Mouse (Mus musculus) liver, embryonic 15.5 days (tissue): ENCODE measurements around the gene Dennd1a. TPM values are rescaled to one million over a fixed set of nuclear protein-coding genes. Genes with fewer than 3 reads are reported as not detected.

Experiments used
- ATAC-seq: fragments of 200-750 bp; cut with Nextera tagmentation; 2 replicates; pipeline ENCODE4 v1.8.0; 2017; ENCODE audit warnings: moderate number of reproducible peaks, mild to moderate bottlenecking, moderate library complexity; ENCODE audit not compliant: insufficient read depth
- H3K27ac ChIP-seq: fragments of 300-500 bp; sonication (generic); replicated peaks from 2 replicates; pipeline ENCODE4 v1.5.1; 2015; ENCODE audit warnings: mild to moderate bottlenecking, inconsistent platforms
- H3K27me3 ChIP-seq: fragments of 300-500 bp; sonication (generic); 2 replicates; pipeline ENCODE4 v1.6.1; 2015; ENCODE audit warnings: mild to moderate bottlenecking, inconsistent platforms
- H3K36me3 ChIP-seq: fragments of 300-500 bp; sonication (generic); replicated peaks from 2 replicates; pipeline ENCODE4 v1.6.1; 2015; ENCODE audit warnings: moderate library complexity, mild to moderate bottlenecking, inconsistent platforms
- H3K4me1 ChIP-seq: fragments of 300-500 bp; sonication (generic); replicated peaks from 2 replicates; pipeline ENCODE4 v1.6.1; 2015; ENCODE audit warnings: inconsistent platforms
- H3K4me2 ChIP-seq: fragments of 300-500 bp; sonication (generic); 2 replicates; pipeline ENCODE4 v1.6.1; 2015; ENCODE audit warnings: moderate library complexity, mild to moderate bottlenecking, inconsistent platforms
- H3K4me3 ChIP-seq: fragments of 300-500 bp; sonication (generic); replicated peaks from 2 replicates; pipeline ENCODE4 v1.5.1; 2015; ENCODE audit warnings: mild to moderate bottlenecking, inconsistent platforms
- H3K9ac ChIP-seq: fragments of 300-500 bp; sonication (generic); 2 replicates; pipeline ENCODE4 v1.6.1; 2015; ENCODE audit warnings: moderate library complexity, mild to moderate bottlenecking, inconsistent platforms
- H3K9me3 ChIP-seq: fragments of 300-500 bp; sonication (generic); replicated peaks from 2 replicates; pipeline ENCODE4 v1.6.1; 2016; ENCODE audit warnings: inconsistent platforms
- WGBS: fragments of 180-500 bp; shearing (Covaris S2); methylation state at CpG from one replicate; pipeline ENCODE4 v1.1.7; 2015; ENCODE audit warnings: mixed read lengths; ENCODE audit not compliant: insufficient replicate concordance; 5-methylcytosine and 5-hydroxymethylcytosine counted together
- polyA plus RNA-seq: library from polyadenylated mRNA; unstranded; fragments of >200 nt; fragmentation: Nextera tagmentation; extraction: Ambion mirVana; gene quantifications from 2 replicates; pipeline ENCODE4 v1.2.1, GENCODE M21; 2015

The Dennd1a gene
- polyA plus RNA-seq, 1 experiment from 2014 or later: 9.9 TPM

- WGBS: 70% methylated on average over 5 of the region's 5 CpGs
- Histone ChIP-seq H3K27me3 (no peaks in the 10 kb centered on the region), H3K9me3 (no peaks in the 10 kb centered on the region), H3K36me3 (no peaks in the 10 kb centered on the region; the same call in 1 of the 2 replicates), H3K27ac (no peak overlapping the region), H3K4me3 (no peak overlapping the region), H3K9ac (no peak overlapping the region), H3K4me2 (no peak overlapping the region), H3K4me1 (no peaks in the 10 kb centered on the region)
- ATAC-seq: no peak
Measured at GRCm38 (mm10) chr2:37931018-37931930, 355.9 kb downstream of the Dennd1a start.

GRCm38 (mm10) chr2:37926133-37926503 lies 361.1 kb downstream of the Dennd1a start:
- no peak overlapping the region for H3K27ac ChIP-seq
- 67% methylated on average over 5 of the region's 5 CpGs for WGBS
- H3K4me1 ChIP-seq: no peaks in the 10 kb centered on the region
- H3K36me3 ChIP-seq: no peaks in the 10 kb centered on the region
- H3K9ac ChIP-seq: no peak overlapping the region
- H3K9me3 ChIP-seq: no peaks in the 10 kb centered on the region
- no peak for ATAC-seq
- no peak overlapping the region for H3K4me2 ChIP-seq
- no peak overlapping the region for H3K4me3 ChIP-seq
- no peaks in the 10 kb centered on the region for H3K27me3 ChIP-seq

GRCm38 (mm10) chr2:37925413-37926132 lies 361.6 kb downstream of the Dennd1a start:
- Histone ChIP-seq H3K9ac (no peak overlapping the region), H3K27ac (no peak overlapping the region), H3K4me1 (no peaks in the 10 kb centered on the region), H3K9me3 (no peaks in the 10 kb centered on the region), H3K4me2 (no peak overlapping the region), H3K27me3 (no peaks in the 10 kb centered on the region), H3K36me3 (no peaks in the 10 kb centered on the region), H3K4me3 (no peak overlapping the region)
- 34% methylated on average over 6 of the region's 6 CpGs for WGBS
- ATAC-seq: no peak

GRCm38 (mm10) chr2:37908721-37909506 lies 378.3 kb downstream of the Dennd1a start:
- ATAC-seq: no peak
- Histone ChIP-seq H3K4me2 (no peak overlapping the region), H3K27ac (no peak overlapping the region), H3K4me3 (no peak overlapping the region), H3K4me1 (no peaks in the 10 kb centered on the region), H3K36me3 (no peaks in the 10 kb centered on the region), H3K27me3 (no peaks in the 10 kb centered on the region), H3K9ac (no peak overlapping the region), H3K9me3 (no peaks in the 10 kb centered on the region)
- 68% methylated on average over 5 of the region's 5 CpGs for WGBS

- no peak overlapping the region for H3K9ac ChIP-seq
- ATAC-seq: no peak
- no peaks in the 10 kb centered on the region for H3K9me3 ChIP-seq
- H3K4me3 ChIP-seq: no peak overlapping the region
- H3K27ac ChIP-seq: no peak overlapping the region
- no peaks in the 10 kb centered on the region for H3K4me1 ChIP-seq
- no peaks in the 10 kb centered on the region for H3K36me3 ChIP-seq
- H3K4me2 ChIP-seq: no peak overlapping the region
- WGBS: 87% methylated on average over 3 of the region's 3 CpGs
- no peaks in the 10 kb centered on the region for H3K27me3 ChIP-seq
Measured at GRCm38 (mm10) chr2:37908296-37908695, 378.9 kb downstream of the Dennd1a start.

- Histone ChIP-seq H3K4me2 (no peak overlapping the region), H3K4me3 (no peak overlapping the region), H3K27ac (no peak overlapping the region), H3K36me3 (no peaks in the 10 kb centered on the region), H3K4me1 (no peaks in the 10 kb centered on the region), H3K27me3 (no peaks in the 10 kb centered on the region), H3K9me3 (no peaks in the 10 kb centered on the region), H3K9ac (no peak overlapping the region)
- WGBS: 63% methylated on average over 2 of the region's 2 CpGs
- no peak for ATAC-seq
Measured at GRCm38 (mm10) chr2:37906261-37906660, 380.9 kb downstream of the Dennd1a start.

- Histone ChIP-seq H3K4me2 (no peak overlapping the region), H3K36me3 (no peaks in the 10 kb centered on the region), H3K27me3 (no peaks in the 10 kb centered on the region), H3K27ac (no peak overlapping the region), H3K4me3 (no peak overlapping the region), H3K4me1 (no peaks in the 10 kb centered on the region), H3K9ac (no peak overlapping the region), H3K9me3 (no peaks in the 10 kb centered on the region)
- 68% methylated on average over 8 of the region's 8 CpGs for WGBS
- ATAC-seq: no peak
Measured at GRCm38 (mm10) chr2:37903286-37903685, 383.9 kb downstream of the Dennd1a start.

GRCm38 (mm10) chr2:37883214-37883613 lies 404.0 kb downstream of the Dennd1a start:
- Histone ChIP-seq H3K9me3 (no peaks in the 10 kb centered on the region), H3K27me3 (no peaks in the 10 kb centered on the region), H3K27ac (no peak overlapping the region), H3K4me3 (no peak overlapping the region), H3K36me3 (no peaks in the 10 kb centered on the region), H3K4me1 (no peaks in the 10 kb centered on the region), H3K4me2 (no peak overlapping the region), H3K9ac (no peak overlapping the region)
- 82% methylated on average over 3 of the region's 3 CpGs for WGBS
- no peak for ATAC-seq

- no peaks in the 10 kb centered on the region for H3K4me1 ChIP-seq
- no peaks in the 10 kb centered on the region for H3K27me3 ChIP-seq
- 53% methylated on average over 5 of the region's 5 CpGs for WGBS
- H3K36me3 ChIP-seq: no peaks in the 10 kb centered on the region
- no peak overlapping the region for H3K27ac ChIP-seq
- H3K4me2 ChIP-seq: no peak overlapping the region
- H3K9ac ChIP-seq: no peak overlapping the region
- no peaks in the 10 kb centered on the region for H3K9me3 ChIP-seq
- ATAC-seq: peak; percentile 61
- H3K4me3 ChIP-seq: no peak overlapping the region
Measured at GRCm38 (mm10) chr2:37881262-37881913, 405.8 kb downstream of the Dennd1a start.

- Histone ChIP-seq H3K36me3 (no peaks in the 10 kb centered on the region), H3K27me3 (no peaks in the 10 kb centered on the region), H3K4me3 (no peak overlapping the region), H3K4me1 (no peaks in the 10 kb centered on the region), H3K9me3 (no peaks in the 10 kb centered on the region), H3K27ac (no peak overlapping the region), H3K4me2 (no peak overlapping the region), H3K9ac (no peak overlapping the region)
- 61% methylated on average over 4 of the region's 4 CpGs for WGBS
- ATAC-seq: no peak
Measured at GRCm38 (mm10) chr2:37879697-37880096, 407.5 kb downstream of the Dennd1a start.
